11 mouse cellular contexts compared by ENCODE assay signal in the genomic region with DNA sequence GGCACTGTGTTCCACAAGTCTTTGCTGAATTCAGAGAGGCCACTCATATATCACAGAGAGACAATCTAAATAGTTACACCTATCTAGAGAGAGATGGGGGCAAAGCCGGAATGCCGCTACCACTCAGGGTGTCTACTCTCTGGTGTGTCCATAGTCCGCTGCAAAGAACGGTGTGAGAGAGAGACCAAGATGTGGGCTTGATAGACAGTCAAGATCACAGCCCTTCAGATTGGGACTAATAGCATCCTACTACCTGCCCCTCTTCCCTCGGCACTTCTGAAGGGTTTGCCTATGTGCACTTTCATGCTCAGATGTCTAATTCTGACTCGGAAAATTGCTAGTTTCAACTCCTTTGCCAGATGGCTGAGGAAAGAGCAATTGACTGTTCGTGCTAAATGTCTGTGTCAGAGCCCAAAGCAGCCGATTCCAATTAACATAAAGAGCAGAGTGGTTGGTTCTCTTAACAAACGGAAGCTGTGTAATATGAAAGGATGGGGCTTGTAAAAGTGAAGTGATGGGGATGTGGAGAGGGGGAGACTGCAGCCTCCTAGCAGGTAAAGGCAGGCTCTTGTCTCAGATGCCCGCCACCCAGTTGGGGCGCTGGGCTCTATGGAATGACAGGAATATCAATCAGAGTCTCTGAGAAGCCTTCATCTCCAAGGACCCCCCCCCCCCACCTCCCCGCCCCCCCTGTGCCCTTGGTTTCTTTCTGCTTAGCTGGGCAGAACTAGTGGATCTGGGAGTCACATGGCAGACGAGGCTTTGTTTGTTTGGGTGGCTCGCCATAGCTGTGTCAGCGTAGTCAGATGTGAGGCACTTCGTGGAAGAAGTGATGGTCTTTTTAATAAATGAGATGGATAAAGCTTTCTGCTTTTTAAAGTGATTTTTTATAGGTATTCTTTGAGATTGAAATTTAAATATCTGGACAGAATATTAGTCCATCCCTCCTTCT.
A peak's percentile ranks its signal among the peaks of the same experiment; 100 is the strongest.
DNase-seq lines count a peak whose midpoint lies in the region; ATAC-seq and TF ChIP-seq lines count a peak whose summit lies in the region.
"Had no signal": no experiment of that assay in that cellular context is flagged by ENCODE, and none has a peak within 500 bp of the region (broad histone marks: within the 10 kb centered on the region; RNA-seq: fewer than 3 reads in every experiment).

No protein-coding gene starts in this region.

- H3K4me3 ChIP-seq in CH12.LX (replicated peaks in 1 of 3; ENCODE audit: low read depth in 2 of 3, low read length in 2 of 3, poor library complexity in 1 of 3): no peak overlapping the region
- no peak overlapping the region for H3K4me3 ChIP-seq in forebrain, embryonic 15.5 days
- H3K4me3 ChIP-seq in limb, embryonic 13.5 days: no peak overlapping the region
- H3K4me3 ChIP-seq in kidney, embryonic 15.5 days (replicated peaks): no peak overlapping the region

- H3K4me1 ChIP-seq in CH12.LX (ENCODE audit: control insufficient read depth in 1 of 2, insufficient read depth in 2 of 2): no peaks in the 10 kb centered on the region
- peaks cover 14% of the 10 kb centered on the region for H3K4me1 ChIP-seq in forebrain, embryonic 15.5 days
- H3K4me1 ChIP-seq in limb, embryonic 13.5 days: peaks cover 14% of the 10 kb centered on the region
- peaks cover 25% of the 10 kb centered on the region for H3K4me1 ChIP-seq in kidney, embryonic 15.5 days

- 48% methylated on average over 16 of the region's 16 CpGs for WGBS in forebrain, embryonic 15.5 days
- 31% methylated on average over 16 of the region's 16 CpGs for WGBS in limb, embryonic 13.5 days
- 66% methylated on average over 16 of the region's 16 CpGs for WGBS in kidney, embryonic 15.5 days

- no peak for DNase-seq in CH12.LX (ENCODE audit: extremely low read depth)
- DNase-seq in brain, adult 2 months (ENCODE audit: low read depth, low spot score): peak; percentile 82
- DNase-seq in yolk sac, embryonic 10.5 days (ENCODE audit: low spot score): no peak
- DNase-seq in urinary bladder, postnatal 14 days (ENCODE audit: low spot score): no peak
- DNase-seq: adrenal gland, postnatal 14 days; kidney, adult 2 months; lung, postnatal 10 days had no signal

- ATAC-seq in forebrain, embryonic 15.5 days (replicated peaks): peak; percentile 85
- no peak for ATAC-seq in limb, embryonic 13.5 days (ENCODE audit: low FRiP score, low read depth)
- ATAC-seq in kidney, embryonic 15.5 days (replicated peaks; ENCODE audit: low FRiP score): no peak; the same call in 1 of the 2 replicates

- no peak for TF ChIP-seq RAD21 in CH12.LX (IDR thresholded peaks at IDR 0.05; ENCODE audit: low read depth, low read length)

- dilution Hi-C loops in CH12.LX (cut with MboI; ENCODE audit: extremely low pct_ligation_motif_present, extremely low pct_unique_long_range_greater_than_20kb, low sequenced_read_pairs): no loop called here

- no peak overlapping the region for H3K27ac ChIP-seq in CH12.LX (ENCODE audit: insufficient read depth, low read depth)
- H3K27ac ChIP-seq in forebrain, embryonic 15.5 days (replicated peaks): peak overlapping the region; percentile 87
- H3K27ac ChIP-seq in limb, embryonic 13.5 days: no peak overlapping the region; the same call in 1 of the 2 replicates
- no peak overlapping the region for H3K27ac ChIP-seq in kidney, embryonic 15.5 days

- TF ChIP-seq POLR2A in CH12.LX (IDR thresholded peaks at IDR 0.05; ENCODE audit: low read depth, low read length): no peak

- no peaks in the 10 kb centered on the region for H3K27me3 ChIP-seq in CH12.LX (replicated peaks)
- H3K27me3 ChIP-seq in forebrain, embryonic 15.5 days: no peaks in the 10 kb centered on the region
- no peaks in the 10 kb centered on the region for H3K27me3 ChIP-seq in limb, embryonic 13.5 days
- H3K27me3 ChIP-seq in kidney, embryonic 15.5 days: no peaks in the 10 kb centered on the region

- H3K9me3 ChIP-seq in CH12.LX (replicated peaks; ENCODE audit: low read length): peaks cover 2% of the 10 kb centered on the region
- no peaks in the 10 kb centered on the region for H3K9me3 ChIP-seq in forebrain, embryonic 15.5 days
- H3K9me3 ChIP-seq in limb, embryonic 13.5 days: no peaks in the 10 kb centered on the region
- H3K9me3 ChIP-seq in kidney, embryonic 15.5 days (replicated peaks): no peaks in the 10 kb centered on the region
- H3K9me3 ChIP-seq: G1E had no signal

- TF ChIP-seq EP300 in CH12.LX (IDR thresholded peaks at IDR 0.05; ENCODE audit: low read length): no peak

- in situ Hi-C loops in CH12.LX (cut with MboI; ENCODE audit: low pct_ligation_motif_present, low pct_unique_long_range_greater_than_20kb, low sequenced_read_pairs): no loop called here

- H3K36me3 ChIP-seq in CH12.LX (replicated peaks in 1 of 2; ENCODE audit: control insufficient read depth in 1 of 2, insufficient read depth in 1 of 2, low read length in 1 of 2): no peaks in the 10 kb centered on the region
- H3K36me3 ChIP-seq in forebrain, embryonic 15.5 days: no peaks in the 10 kb centered on the region
- H3K36me3 ChIP-seq in limb, embryonic 13.5 days: no peaks in the 10 kb centered on the region
- no peaks in the 10 kb centered on the region for H3K36me3 ChIP-seq in kidney, embryonic 15.5 days
- H3K36me3 ChIP-seq: G1E had no signal

- no peak overlapping the region for H3K9ac ChIP-seq in CH12.LX (ENCODE audit: insufficient read depth, low read depth)
- H3K9ac ChIP-seq in forebrain, embryonic 15.5 days (replicated peaks): no peak overlapping the region
- no peak overlapping the region for H3K9ac ChIP-seq in limb, embryonic 13.5 days
- no peak overlapping the region for H3K9ac ChIP-seq in kidney, embryonic 15.5 days

- no peak for TF ChIP-seq CTCF in CH12.LX (conservative IDR thresholded peaks at IDR 0.05 in 1 of 2, IDR thresholded peaks at IDR 0.05 in 1 of 2; ENCODE audit: low read depth in 2 of 2, low read length in 2 of 2)

- H3K4me2 ChIP-seq in CH12.LX (ENCODE audit: insufficient read depth, low read depth, poor library complexity, severe bottlenecking): peak overlapping the region; percentile 31; the same call in 1 of the 2 replicates
- peak overlapping the region; percentile 17 for H3K4me2 ChIP-seq in forebrain, embryonic 15.5 days (replicated peaks)
- peak overlapping the region; percentile 37 for H3K4me2 ChIP-seq in limb, embryonic 13.5 days (replicated peaks)
- no peak overlapping the region for H3K4me2 ChIP-seq in kidney, embryonic 15.5 days

- no peaks in the 10 kb centered on the region for H3K79me2 ChIP-seq in CH12.LX (replicated peaks; ENCODE audit: control insufficient read depth, extremely low read depth, insufficient read depth, poor library complexity, severe bottlenecking)

TF ChIP-seq in CH12.LX, 34 proteins besides CTCF, POLR2A, EP300 and RAD21:
- TF ChIP-seq ETS1 (conservative IDR thresholded peaks at IDR 0.05; ENCODE audit: low read depth, low read length) (no peak), GABPA (IDR thresholded peaks at IDR 0.05; ENCODE audit: insufficient replicate concordance, low read depth, low read length) (no peak)
